10 mouse cellular contexts compared by ENCODE assay signal in genomic region chr11:109343558-109343957, GRCm38 (mm10). TPM values are rescaled to one million over a fixed set of nuclear protein-coding genes. Genes with fewer than 3 reads are reported as not detected.
DNase-seq lines count a peak whose midpoint lies in the region; ATAC-seq and TF ChIP-seq lines count a peak whose summit lies in the region.
"Had no signal": no experiment of that assay in that cellular context is flagged by ENCODE, and none has a peak within 500 bp of the region (broad histone marks: within the 10 kb centered on the region; RNA-seq: fewer than 3 reads in every experiment).

No protein-coding gene starts in this region.

- no peak overlapping the region for H3ac ChIP-seq in myocyte (ENCODE audit: control insufficient read depth, insufficient read length)

- H3K79me2 ChIP-seq in myocyte (ENCODE audit: control insufficient read depth, insufficient read depth): no peaks in the 10 kb centered on the region

- WGBS in heart, embryonic 15.5 days: 27% methylated on average over 7 of the region's 7 CpGs
- WGBS in lung, embryonic 14.5 days: 31% methylated on average over 7 of the region's 7 CpGs
- WGBS in lung, adult 2 months: 41% methylated on average over 7 of the region's 7 CpGs
- WGBS in embryonic facial prominence, embryonic 15.5 days: 26% methylated on average over 7 of the region's 7 CpGs

- TF ChIP-seq POLR2A in lung, adult 2 months (IDR thresholded peaks at IDR 0.05; ENCODE audit: borderline replicate concordance, extremely low read depth, low read depth, low read length): no peak
- no peak for TF ChIP-seq POLR2A in myocyte (IDR thresholded peaks at IDR 0.05; ENCODE audit: insufficient read length, low read depth)

- no peak for TF ChIP-seq CTCF in lung, embryonic 14.5 days (IDR thresholded peaks at IDR 0.05; ENCODE audit: low read depth)
- no peak for TF ChIP-seq CTCF in lung, adult 2 months (IDR thresholded peaks at IDR 0.05; ENCODE audit: insufficient read depth, low read length)

- no peak overlapping the region for H3K4me3 ChIP-seq in heart, embryonic 15.5 days
- no peak overlapping the region for H3K4me3 ChIP-seq in lung, embryonic 14.5 days (ENCODE audit: low read depth, low read length)
- no peak overlapping the region for H3K4me3 ChIP-seq in lung, adult 2 months (replicated peaks; ENCODE audit: extremely low read depth, low read depth, low read length)
- H3K4me3 ChIP-seq in embryonic facial prominence, embryonic 15.5 days (replicated peaks): no peak overlapping the region
- no peak overlapping the region for H3K4me3 ChIP-seq in myocyte
- H3K4me3 ChIP-seq: erythroblast, embryonic 14.5 days; hindbrain, embryonic 10.5 days had no signal

- no peaks in the 10 kb centered on the region for H3K36me3 ChIP-seq in heart, embryonic 15.5 days
- no peaks in the 10 kb centered on the region for H3K36me3 ChIP-seq in lung, embryonic 14.5 days (ENCODE audit: insufficient read depth)
- no peaks in the 10 kb centered on the region for H3K36me3 ChIP-seq in embryonic facial prominence, embryonic 15.5 days
- no peaks in the 10 kb centered on the region for H3K36me3 ChIP-seq in myocyte (ENCODE audit: control insufficient read depth, insufficient read depth)
- H3K36me3 ChIP-seq: hindbrain, embryonic 10.5 days had no signal

- H3K4me1 ChIP-seq in heart, embryonic 15.5 days (replicated peaks): peaks cover 42% of the 10 kb centered on the region
- H3K4me1 ChIP-seq in lung, embryonic 14.5 days (ENCODE audit: insufficient read depth): peaks cover 30% of the 10 kb centered on the region
- H3K4me1 ChIP-seq in lung, adult 2 months (ENCODE audit: control insufficient read depth, insufficient read depth, low read length): peaks cover 24% of the 10 kb centered on the region
- H3K4me1 ChIP-seq in embryonic facial prominence, embryonic 15.5 days: peaks cover 37% of the 10 kb centered on the region

- no peak overlapping the region for H3K9ac ChIP-seq in heart, embryonic 15.5 days
- no peak overlapping the region for H3K9ac ChIP-seq in lung, embryonic 14.5 days
- H3K9ac ChIP-seq in embryonic facial prominence, embryonic 15.5 days: no peak overlapping the region

- peak overlapping the region; percentile 53 for H3K27ac ChIP-seq in heart, embryonic 15.5 days
- peak overlapping the region; percentile 81 for H3K27ac ChIP-seq in lung, embryonic 14.5 days (ENCODE audit: low read depth)
- peak overlapping the region; percentile 73 for H3K27ac ChIP-seq in embryonic facial prominence, embryonic 15.5 days (replicated peaks)
- H3K27ac ChIP-seq: hindbrain, embryonic 10.5 days had no signal

- H3K27me3 ChIP-seq in heart, embryonic 15.5 days: no peaks in the 10 kb centered on the region
- no peaks in the 10 kb centered on the region for H3K27me3 ChIP-seq in lung, embryonic 14.5 days (ENCODE audit: insufficient read depth, low read length)
- H3K27me3 ChIP-seq in embryonic facial prominence, embryonic 15.5 days: no peaks in the 10 kb centered on the region
- H3K27me3 ChIP-seq in myocyte (ENCODE audit: control insufficient read depth, insufficient read depth, insufficient read length): no peaks in the 10 kb centered on the region

- peak overlapping the region; percentile 47 for H3K4me2 ChIP-seq in heart, embryonic 15.5 days
- peak overlapping the region; percentile 19; the same call in 1 of the 2 replicates for H3K4me2 ChIP-seq in lung, embryonic 14.5 days
- H3K4me2 ChIP-seq in embryonic facial prominence, embryonic 15.5 days (replicated peaks): 0 out of 2 replicates have a peak overlapping the region, but pooled peaks have one; percentile 8
- peak overlapping the region; percentile 79 for H3K4me2 ChIP-seq in myocyte (ENCODE audit: low read depth)

- no peaks in the 10 kb centered on the region for H3K9me3 ChIP-seq in heart, embryonic 15.5 days (replicated peaks)
- H3K9me3 ChIP-seq in lung, embryonic 14.5 days (ENCODE audit: low read depth, low read length): no peaks in the 10 kb centered on the region
- H3K9me3 ChIP-seq in embryonic facial prominence, embryonic 15.5 days (replicated peaks): no peaks in the 10 kb centered on the region
- H3K9me3 ChIP-seq: hindbrain, embryonic 10.5 days had no signal

- ATAC-seq in heart, embryonic 15.5 days (replicated peaks; ENCODE audit: insufficient number of reproducible peaks, insufficient read depth, low FRiP score, low read depth): no peak
- ATAC-seq in lung, embryonic 14.5 days (ENCODE audit: insufficient read depth): no peak
- no peak for ATAC-seq in embryonic facial prominence, embryonic 15.5 days (ENCODE audit: insufficient number of reproducible peaks, low FRiP score, low TSS enrichment, low read depth)
- ATAC-seq: activated CD4-positive, CD25-positive, alpha-beta regulatory T cell, adult 4 months had no signal

- no peak for DNase-seq in heart, adult 8-10 months (ENCODE audit: low spot score)
- DNase-seq in lung, embryonic 14.5 days: peak; percentile 32
- DNase-seq in lung, adult 2 months: no peak
- DNase-seq in adrenal gland, postnatal 25 days: no peak

TF ChIP-seq in myocyte, 11 proteins besides CTCF, POLR2A, EP300 and RAD21:
- no peak for TF ChIP-seq USF1 (IDR thresholded peaks at IDR 0.05; ENCODE audit: low read depth)
- TF ChIP-seq CEBPB (IDR thresholded peaks at IDR 0.05; ENCODE audit: insufficient read depth, poor library complexity, severe bottlenecking): no peak
- no peak for TF ChIP-seq MYOG (IDR thresholded peaks at IDR 0.05; ENCODE audit: control insufficient read depth in 1 of 3, insufficient read depth in 1 of 3, insufficient read length in 2 of 3, low read depth in 2 of 3)
- no peak for TF ChIP-seq TCF12 (IDR thresholded peaks at IDR 0.05; ENCODE audit: insufficient read depth, poor library complexity, severe bottlenecking)
- TF ChIP-seq MAX (IDR thresholded peaks at IDR 0.05; ENCODE audit: low read depth): no peak
- no peak for TF ChIP-seq POLR2AphosphoS2 (IDR thresholded peaks at IDR 0.05; ENCODE audit: insufficient read length, low read depth)
- TF ChIP-seq SRF (IDR thresholded peaks at IDR 0.05; ENCODE audit: control insufficient read depth, insufficient read length, low read depth): no peak
- no peak for TF ChIP-seq TCF3 (IDR thresholded peaks at IDR 0.05; ENCODE audit: insufficient read length, low read depth)
- no peak for TF ChIP-seq REST (IDR thresholded peaks at IDR 0.05; ENCODE audit: insufficient read depth, insufficient read length)
- no peak for TF ChIP-seq MYOD1 (IDR thresholded peaks at IDR 0.05; ENCODE audit: control insufficient read depth in 1 of 3, insufficient read length in 2 of 3, low read depth in 2 of 3)
- no peak for TF ChIP-seq E2F4 (IDR thresholded peaks at IDR 0.05; ENCODE audit: insufficient read depth)

RNA-seq across cellular contexts. Expression of gene Gna13, which starts 19.1 kb away (rescaled TPM):
- polyA plus RNA-seq in heart, embryonic 15.5 days (2015; fragmentation: Nextera tagmentation; extraction: Ambion mirVana): 19.3 and 19.9 TPM in 2 replicates
- total RNA-seq in heart, adult 8-10 months (2022): 10 to 100 TPM; 25.4 to 29.3 (median 27.4) TPM
- 30.7 and 33.8 TPM in 2 replicates for polyA plus RNA-seq in lung, embryonic 14.5 days (2014; fragmentation: Nextera tagmentation; extraction: Ambion mirVana)
- polyA plus RNA-seq in lung, adult 2 months (2012; rRNA removed): 39.3 and 42.6 TPM in 2 replicates
- polyA plus RNA-seq in embryonic facial prominence, embryonic 15.5 days (2015; fragmentation: Nextera tagmentation; extraction: Ambion mirVana): 24.8 and 25.6 TPM in 2 replicates
- 24.1 TPM for polyA plus RNA-seq in myocyte (2012; fragmentation: generic; extraction: Trizol)
- total RNA-seq in adrenal gland, postnatal 25 days (2021): 52.6 and 68.3 TPM in 2 replicates

RNA-seq across cellular contexts. Expression of gene Rgs9, which starts 45.6 kb away (rescaled TPM):
- polyA plus RNA-seq in heart, embryonic 15.5 days (2015; fragmentation: Nextera tagmentation; extraction: Ambion mirVana): 0.59 and 1.3 TPM in 2 replicates
- total RNA-seq in heart, adult 8-10 months (2022): under 1 TPM; 0.09 to 0.34 (median 0.16) TPM
- 1.4 and 1.5 TPM in 2 replicates for polyA plus RNA-seq in lung, embryonic 14.5 days (2014; fragmentation: Nextera tagmentation; extraction: Ambion mirVana)
- 10.7 and 11.5 TPM in 2 replicates for polyA plus RNA-seq in lung, adult 2 months (2012; rRNA removed)
- polyA plus RNA-seq in embryonic facial prominence, embryonic 15.5 days (2015; fragmentation: Nextera tagmentation; extraction: Ambion mirVana): 2.1 and 2.2 TPM in 2 replicates
- polyA plus RNA-seq in myocyte (2012; fragmentation: generic; extraction: Trizol): not detected
- 3.7 and 4.9 TPM in 2 replicates for total RNA-seq in adrenal gland, postnatal 25 days (2021)
- polyA plus RNA-seq: erythroblast, embryonic 14.5 days had no signal

Comparison
In these comparisons a context has a peak if more than half of its experiments do, and no peak if none do; other contexts are left out.
1. H3K4me2 ChIP-seq: peak in every context shown above with its lines; median percentile 79 in myocyte; 47 in heart, embryonic 15.5 days; 19 in lung, embryonic 14.5 days; 8 in embryonic facial prominence, embryonic 15.5 days.